Mouse (Mus musculus): Measurements from ENCODE around the gene Phactr2.

GRCm38 (mm10) chr10:13222135-13222534, 252.1 kb downstream of the Phactr2 start:
- TF ChIP-seq EP300 (IDR thresholded peaks at IDR 0.05) (no peak), CTCF (IDR thresholded peaks at IDR 0.05) (no peak)

Measured in lung, postnatal 0 days (tissue).